Mouse (Mus musculus) forebrain, embryonic 11.5 days (tissue): ENCODE data around the gene Slc4a1ap. TPM values are rescaled to one million over a fixed set of nuclear protein-coding genes. Genes with fewer than 3 reads are reported as not detected.

ENCODE experiments used
- ATAC-seq: fragments of 200-750 bp; cut with Nextera tagmentation; replicated peaks from 2 replicates; pipeline ENCODE4 v1.8.0; 2017; ENCODE audit warnings: moderate TSS enrichment; ENCODE audit not compliant: low FRiP score
- DNase-seq: peaks from one replicate; pipeline ENCODE4 v3.0.0-alpha.2; 2017; ENCODE audit warnings: low spot score
- H3K27ac ChIP-seq: fragments of 300-500 bp; sonication (generic); 2 replicates; pipeline ENCODE4 v1.5.1; 2014; ENCODE audit warnings: low read depth, low read length
- H3K27me3 ChIP-seq: fragments of 300-500 bp; sonication (generic); 2 replicates; pipeline ENCODE4 v1.6.1; 2014; ENCODE audit warnings: mild to moderate bottlenecking, low read length, mixed read lengths; ENCODE audit not compliant: control insufficient read depth, insufficient read depth
- H3K36me3 ChIP-seq: fragments of 300-500 bp; sonication (generic); 2 replicates; pipeline ENCODE4 v1.6.1; 2014; ENCODE audit warnings: mild to moderate bottlenecking, low read length, moderate library complexity, mixed read lengths; ENCODE audit not compliant: control insufficient read depth, insufficient read depth
- H3K4me1 ChIP-seq: fragments of 300-500 bp; sonication (generic); replicated peaks from 2 replicates; pipeline ENCODE4 v1.6.1; 2014; ENCODE audit warnings: low read length, mixed read lengths; ENCODE audit not compliant: control insufficient read depth, insufficient read depth
- H3K4me2 ChIP-seq: fragments of 300-500 bp; sonication (generic); 2 replicates; pipeline ENCODE4 v1.6.1; 2014; ENCODE audit warnings: low read depth, mild to moderate bottlenecking, low read length, moderate library complexity, mixed read lengths; ENCODE audit not compliant: severe bottlenecking
- H3K4me3 ChIP-seq: fragments of 300-500 bp; sonication (generic); 2 replicates; pipeline ENCODE4 v1.5.1; 2014; ENCODE audit warnings: low read depth, low read length
- H3K9ac ChIP-seq: fragments of 300-500 bp; sonication (generic); 2 replicates; pipeline ENCODE4 v1.6.1; 2014; ENCODE audit warnings: low read length
- H3K9me3 ChIP-seq: fragments of 300-500 bp; sonication (generic); 2 replicates; pipeline ENCODE4 v1.6.1; 2016; ENCODE audit warnings: low read length, mixed read lengths; ENCODE audit not compliant: control insufficient read depth
- WGBS: fragments of 180-500 bp; shearing (Covaris S2); extraction: QIAGEN DNeasy Blood & Tissue Kit; methylation state at CpG from one replicate; pipeline ENCODE4 v1.1.7; 2014; 5-methylcytosine and 5-hydroxymethylcytosine counted together
- polyA plus RNA-seq: library from polyadenylated mRNA; unstranded; fragments of >200 nt; fragmentation: Nextera tagmentation; extraction: Ambion mirVana; gene quantifications from 2 replicates; pipeline ENCODE4 v1.2.1, GENCODE M21; 2014

Slc4a1ap gene
- polyA plus RNA-seq, 1 experiment from 2014 or later, result 33.3 TPM

- DNase-seq (no peak), ATAC-seq (no peak)
- Histone ChIP-seq H3K27me3 (no peaks in the 10 kb centered on the region), H3K9me3 (no peaks in the 10 kb centered on the region), H3K4me2 (no peak overlapping the region), H3K27ac (no peak overlapping the region), H3K9ac (no peak overlapping the region), H3K4me1 (no peaks in the 10 kb centered on the region), H3K36me3 (no peaks in the 10 kb centered on the region), H3K4me3 (no peak overlapping the region)
- WGBS, result 51% methylated on average over 3 of the region's 3 CpGs
Observed at GRCm38 (mm10) chr5:31606151-31606550, 79.4 kb downstream of the Slc4a1ap start.

Other genes with a start within 250 kb of the Slc4a1ap start
- gene Ift172, start 235.9 kb upstream of the Slc4a1ap start, polyA plus RNA-seq, result 42.6 and 50.4 TPM in 2 replicates
- 58.4 and 62.8 TPM in 2 replicates for gene Fndc4, start 230.9 kb upstream of the Slc4a1ap start, polyA plus RNA-seq
- 0.13 TPM in 1 of 2 replicates, not detected in the other for gene Gckr, start 229.6 kb upstream of the Slc4a1ap start, polyA plus RNA-seq
- 87.5 and 87.9 TPM in 2 replicates for gene Zfp512, start 74.6 kb upstream of the Slc4a1ap start, polyA plus RNA-seq
- 0.23 TPM in 1 of 2 replicates, not detected in the other for gene 4930548H24Rik, start 41.3 kb upstream of the Slc4a1ap start, polyA plus RNA-seq
- 78.9 and 85.7 TPM in 2 replicates for gene Gpn1, start 32.3 kb upstream of the Slc4a1ap start, polyA plus RNA-seq
- 26.1 and 27.2 TPM in 2 replicates for gene Supt7l, start 812 bp downstream of the Slc4a1ap start, polyA plus RNA-seq
- 201 and 224 TPM in 2 replicates for gene Mrpl33, start 69.9 kb downstream of the Slc4a1ap start, polyA plus RNA-seq
- gene Rbks, start 170.6 kb downstream of the Slc4a1ap start, polyA plus RNA-seq, result 3.2 and 3.4 TPM in 2 replicates
- 38.9 and 39.1 TPM in 2 replicates for gene Babam2, start 170.7 kb downstream of the Slc4a1ap start, polyA plus RNA-seq